Mouse (Mus musculus) midbrain, embryonic 11.5 days (tissue): Measurements from ENCODE around the gene Igf2r. TPM values are rescaled to one million over a fixed set of nuclear protein-coding genes. Genes with fewer than 3 reads are reported as not detected.

ENCODE experiments used
- ATAC-seq: fragments of 200-750 bp; cut with Nextera tagmentation; 2 replicates; pipeline ENCODE4 v1.8.0; 2017; ENCODE audit warnings: moderate TSS enrichment, moderate library complexity; ENCODE audit not compliant: low FRiP score
- DNase-seq: peaks from one replicate; pipeline ENCODE4 v3.0.0; 2015; ENCODE audit warnings: low spot score; ENCODE audit errors: missing footprints
- H3K27ac ChIP-seq: fragments of 300-500 bp; sonication (generic); 2 replicates; pipeline ENCODE4 v1.5.1; 2014; ENCODE audit warnings: low read depth, low read length
- H3K27me3 ChIP-seq: fragments of 300-500 bp; sonication (generic); 2 replicates; pipeline ENCODE4 v1.6.1; 2014; ENCODE audit warnings: mild to moderate bottlenecking, low read length, moderate library complexity, mixed read lengths; ENCODE audit not compliant: control insufficient read depth, insufficient read depth
- H3K36me3 ChIP-seq: fragments of 300-500 bp; sonication (generic); 2 replicates; pipeline ENCODE4 v1.6.1; 2014; ENCODE audit warnings: mild to moderate bottlenecking, low read length, moderate library complexity, mixed read lengths; ENCODE audit not compliant: control insufficient read depth, insufficient read depth
- H3K4me1 ChIP-seq: fragments of 300-500 bp; sonication (generic); 2 replicates; pipeline ENCODE4 v1.6.1; 2014; ENCODE audit warnings: low read length; ENCODE audit not compliant: control insufficient read depth, insufficient read depth
- H3K4me2 ChIP-seq: fragments of 300-500 bp; sonication (generic); 2 replicates; pipeline ENCODE4 v1.6.1; 2014; ENCODE audit warnings: mild to moderate bottlenecking, moderate library complexity
- H3K4me3 ChIP-seq: fragments of 300-500 bp; sonication (generic); 2 replicates; pipeline ENCODE4 v1.5.1; 2014; ENCODE audit warnings: low read depth, low read length
- H3K9ac ChIP-seq: fragments of 300-500 bp; sonication (generic); 2 replicates; pipeline ENCODE4 v1.6.1; 2014; ENCODE audit warnings: low read length
- H3K9me3 ChIP-seq: fragments of 300-500 bp; sonication (generic); 2 replicates; pipeline ENCODE4 v1.6.1; 2016; ENCODE audit warnings: low read length; ENCODE audit not compliant: control insufficient read depth
- WGBS: fragments of 180-500 bp; shearing (Covaris S2); extraction: QIAGEN DNeasy Blood & Tissue Kit; methylation state at CpG from one replicate; pipeline ENCODE4 v1.1.7; 2014; 5-methylcytosine and 5-hydroxymethylcytosine counted together
- polyA plus RNA-seq: library from polyadenylated mRNA; unstranded; fragments of >200 nt; fragmentation: Nextera tagmentation; extraction: Ambion mirVana; gene quantifications from 2 replicates; pipeline ENCODE4 v1.2.1, GENCODE M21; 2014

Igf2r gene
- polyA plus RNA-seq, 1 experiment from 2014 or later = 14.9 TPM

DNA sequence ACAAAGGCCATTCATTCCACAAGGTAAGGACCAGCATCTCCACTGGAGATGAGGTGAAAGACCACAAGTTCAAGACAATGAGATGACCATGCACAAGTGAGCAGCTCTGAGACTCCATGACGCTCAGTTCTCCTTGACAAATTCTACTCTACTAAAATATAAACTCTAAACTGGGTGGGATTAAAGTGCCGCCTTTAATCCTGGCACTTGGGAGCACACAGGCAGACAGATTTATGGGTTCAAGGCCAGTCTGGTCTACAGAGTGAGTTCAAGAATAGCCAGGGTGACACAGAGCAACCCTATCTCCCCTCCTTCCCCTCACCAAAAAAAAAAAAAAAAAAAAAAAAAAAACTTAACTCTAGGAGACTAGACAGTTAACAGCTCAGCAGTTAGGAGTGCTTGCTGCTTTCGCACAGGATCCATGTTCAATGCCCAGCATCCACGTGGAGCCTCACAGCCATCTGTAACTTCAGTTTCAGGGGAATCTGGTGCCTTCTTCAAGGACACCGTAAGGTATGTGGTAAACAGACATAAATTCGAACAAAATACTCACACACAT, 2.1 kb downstream of the Igf2r start:
- Histone ChIP-seq H3K27me3 (peaks cover 3% of the 10 kb centered on the region; the same call in 1 of the 2 replicates), H3K4me2 (no peak overlapping the region), H3K27ac (no peak overlapping the region), H3K4me1 (peaks cover 14% of the 10 kb centered on the region), H3K9me3 (no peaks in the 10 kb centered on the region), H3K4me3 (no peak overlapping the region), H3K36me3 (no peaks in the 10 kb centered on the region), H3K9ac (no peak overlapping the region)
- ATAC-seq (no peak), DNase-seq (no peak)
- WGBS = 91% methylated on average over 6 of the region's 6 CpGs

DNA sequence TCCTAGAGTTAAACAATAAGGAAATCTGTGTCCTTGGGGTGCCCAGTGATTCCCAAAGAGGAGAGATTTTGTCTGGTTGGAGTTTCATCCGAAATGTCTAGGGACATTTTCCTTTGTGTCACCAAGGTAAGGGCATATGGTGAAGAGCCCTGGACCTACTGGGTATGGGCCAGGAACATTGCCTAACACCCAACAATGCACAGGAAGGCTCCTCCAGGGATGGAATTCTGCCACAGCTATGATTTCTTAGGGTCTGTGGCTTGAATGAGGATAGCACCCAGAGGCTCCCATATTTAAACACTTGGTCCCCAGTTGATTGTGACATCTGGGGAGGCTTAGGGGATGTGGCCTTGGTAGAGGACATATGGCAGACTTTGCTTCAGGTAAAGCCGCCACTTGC, 6.1 kb downstream of the Igf2r start:
- no peak overlapping the region for H3K27ac ChIP-seq
- 94% methylated on average over 2 of the region's 2 CpGs for WGBS
- no peaks in the 10 kb centered on the region for H3K36me3 ChIP-seq
- H3K9ac ChIP-seq = no peak overlapping the region
- H3K4me3 ChIP-seq = no peak overlapping the region
- H3K9me3 ChIP-seq = no peaks in the 10 kb centered on the region
- ATAC-seq = no peak
- H3K4me2 ChIP-seq = no peak overlapping the region
- no peaks in the 10 kb centered on the region for H3K27me3 ChIP-seq
- peaks cover 6% of the 10 kb centered on the region for H3K4me1 ChIP-seq
- DNase-seq = no peak

DNA sequence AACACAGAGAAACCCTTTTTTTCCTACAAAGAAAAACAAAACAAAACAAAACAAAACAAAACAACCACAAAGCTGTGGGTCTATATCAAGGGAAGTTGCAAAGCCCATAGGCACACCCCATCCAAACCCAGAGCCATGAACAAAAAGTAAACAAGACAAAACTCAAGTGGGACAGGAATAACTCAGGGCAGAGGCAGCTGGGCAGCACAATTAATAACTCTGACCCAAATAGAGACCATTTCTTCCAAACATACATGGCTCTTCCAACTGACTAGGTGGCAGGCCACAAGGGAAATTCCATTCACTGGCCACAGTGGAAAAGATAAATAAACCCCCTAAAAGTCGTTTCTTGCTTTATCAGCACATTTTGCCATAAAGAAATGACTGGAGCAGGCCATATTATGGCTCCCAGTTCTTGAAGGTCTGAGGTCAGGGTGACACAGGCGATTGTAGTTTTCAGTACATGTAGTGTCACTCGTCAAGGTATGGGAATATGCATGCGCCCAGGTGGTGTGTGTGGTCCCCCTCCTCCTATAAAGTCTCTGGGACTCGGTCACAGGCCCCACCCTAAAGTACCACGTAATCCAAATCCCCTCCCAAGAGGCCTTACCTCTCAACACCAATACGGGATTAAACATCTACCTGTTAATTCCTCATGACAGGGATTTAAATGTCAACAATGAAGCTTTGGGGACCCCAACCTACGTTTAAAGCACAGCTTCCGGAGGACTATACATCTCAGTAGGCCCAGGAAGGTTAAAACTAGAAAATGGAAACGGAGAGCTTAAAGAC, 8.9 kb downstream of the Igf2r start:
- no peaks in the 10 kb centered on the region for H3K9me3 ChIP-seq
- no peaks in the 10 kb centered on the region for H3K27me3 ChIP-seq
- H3K4me2 ChIP-seq = no peak overlapping the region
- no peaks in the 10 kb centered on the region for H3K36me3 ChIP-seq
- H3K4me1 ChIP-seq = no peaks in the 10 kb centered on the region
- no peak overlapping the region for H3K27ac ChIP-seq
- 82% methylated on average over 10 of the region's 10 CpGs for WGBS
- ATAC-seq = no peak
- H3K4me3 ChIP-seq = no peak overlapping the region
- DNase-seq = no peak
- H3K9ac ChIP-seq = no peak overlapping the region

DNA sequence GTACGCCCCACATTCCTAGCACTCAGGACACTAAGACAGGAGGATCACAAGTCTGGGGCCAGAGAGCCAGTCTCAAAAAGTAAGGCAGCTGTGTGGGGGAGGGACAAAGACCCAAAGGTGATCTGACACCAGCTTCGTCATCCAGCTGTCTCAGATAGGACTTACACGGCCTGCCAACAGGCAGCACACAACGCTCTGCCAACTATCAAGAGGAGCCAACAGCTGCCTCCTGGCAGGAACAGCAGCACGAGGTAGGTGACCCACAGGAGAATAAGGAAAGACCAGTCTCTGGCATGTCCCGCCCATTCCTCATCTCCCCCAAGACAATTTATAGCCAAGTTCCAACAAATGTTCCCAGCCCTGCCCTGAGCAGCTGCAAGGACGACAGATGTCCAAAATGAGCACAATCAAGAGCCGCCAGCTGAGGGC, 9.8 kb downstream of the Igf2r start:
- Histone ChIP-seq H3K27ac (no peak overlapping the region), H3K27me3 (no peaks in the 10 kb centered on the region), H3K9me3 (no peaks in the 10 kb centered on the region), H3K9ac (no peak overlapping the region), H3K4me1 (no peaks in the 10 kb centered on the region), H3K4me2 (no peak overlapping the region), H3K4me3 (no peak overlapping the region), H3K36me3 (no peaks in the 10 kb centered on the region)
- no peak for ATAC-seq
- 84% methylated on average over 8 of the region's 8 CpGs for WGBS
- DNase-seq = no peak

DNA sequence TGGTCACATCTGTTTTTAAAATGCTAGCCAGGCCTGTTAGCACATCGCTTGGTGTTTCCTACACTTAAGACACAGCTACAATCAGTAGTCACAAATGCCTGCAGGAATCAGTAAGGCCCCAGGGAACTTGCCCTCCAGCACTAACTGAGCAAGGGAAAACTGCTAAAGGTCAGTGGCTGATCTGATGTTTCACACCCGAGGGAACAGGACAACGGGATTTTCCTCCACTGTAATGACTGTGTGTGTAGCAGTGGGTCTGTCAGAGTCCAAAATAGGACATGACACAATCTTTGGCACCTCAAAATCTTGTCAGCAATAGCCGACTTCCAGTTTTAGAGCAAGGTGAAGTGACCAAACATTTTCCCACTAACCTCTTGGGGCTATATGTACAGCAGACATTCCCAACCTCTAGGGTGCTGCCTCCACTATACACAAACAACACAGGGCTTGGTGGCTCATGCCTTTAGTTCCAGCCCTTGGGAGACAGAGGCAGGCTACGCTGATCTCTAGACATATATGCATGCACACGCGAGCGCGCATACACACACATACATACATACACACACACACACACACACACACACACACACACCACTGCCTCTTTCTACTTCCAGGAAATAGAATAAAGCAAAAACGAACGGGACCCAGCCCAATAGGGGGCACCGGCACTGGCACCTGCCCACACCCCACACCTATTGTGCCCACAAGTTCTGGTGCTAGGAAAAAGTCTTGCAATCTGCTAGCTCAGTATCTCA, 10.6 kb downstream of the Igf2r start:
- Histone ChIP-seq H3K27me3 (no peaks in the 10 kb centered on the region), H3K4me1 (no peaks in the 10 kb centered on the region), H3K36me3 (no peaks in the 10 kb centered on the region), H3K9me3 (no peaks in the 10 kb centered on the region), H3K27ac (no peak overlapping the region), H3K4me2 (no peak overlapping the region), H3K4me3 (no peak overlapping the region), H3K9ac (no peak overlapping the region)
- DNase-seq (no peak), ATAC-seq (no peak)
- WGBS = 91% methylated on average over 12 of the region's 12 CpGs

DNA sequence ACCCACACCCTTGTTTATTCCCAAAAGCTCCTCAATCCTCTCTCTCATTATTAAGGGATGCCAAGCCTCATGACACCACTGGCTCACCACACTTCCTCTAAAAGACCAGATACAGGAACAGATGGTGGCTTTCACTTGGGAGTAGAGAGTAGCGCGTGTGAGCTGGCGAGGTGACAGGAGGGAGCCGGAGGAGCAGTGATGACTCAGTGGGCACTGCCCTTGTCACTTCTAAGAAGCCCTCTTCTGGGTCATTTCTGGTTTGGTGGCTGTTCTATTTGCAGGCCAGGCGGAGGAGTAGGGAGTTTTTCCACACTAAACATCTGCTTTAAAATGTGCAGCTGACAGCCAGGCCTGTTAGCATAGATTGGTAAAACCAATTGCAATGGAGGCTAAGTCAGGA, 11.5 kb downstream of the Igf2r start:
- no peaks in the 10 kb centered on the region for H3K9me3 ChIP-seq
- H3K4me3 ChIP-seq = no peak overlapping the region
- no peaks in the 10 kb centered on the region for H3K36me3 ChIP-seq
- WGBS = 91% methylated on average over 5 of the region's 5 CpGs
- no peaks in the 10 kb centered on the region for H3K4me1 ChIP-seq
- ATAC-seq (no peak), DNase-seq (no peak)
- no peak overlapping the region for H3K4me2 ChIP-seq
- no peak overlapping the region for H3K9ac ChIP-seq
- no peak overlapping the region for H3K27ac ChIP-seq
- H3K27me3 ChIP-seq = no peaks in the 10 kb centered on the region

DNA sequence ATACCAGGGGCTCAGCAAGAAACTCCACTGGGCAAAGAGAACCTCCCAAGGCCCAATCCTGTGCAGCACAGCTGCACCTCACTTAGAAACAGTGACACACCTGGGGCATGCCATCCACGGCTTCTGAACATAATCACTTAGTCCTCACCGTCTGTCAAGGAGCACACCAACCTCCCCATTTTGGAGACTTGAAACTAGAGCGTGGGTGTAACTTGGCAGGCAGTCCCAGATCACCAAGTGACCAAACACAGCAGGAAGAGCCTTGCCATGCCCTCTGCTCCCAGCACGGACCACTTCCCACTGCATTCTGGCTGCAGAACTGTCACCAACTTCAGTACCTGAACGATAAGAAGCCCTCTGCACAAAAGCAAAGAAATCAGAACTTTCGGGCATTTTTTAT, 12.3 kb downstream of the Igf2r start:
- no peak overlapping the region for H3K4me3 ChIP-seq
- 93% methylated on average over 6 of the region's 6 CpGs for WGBS
- DNase-seq (no peak), ATAC-seq (no peak)
- H3K27ac ChIP-seq = no peak overlapping the region
- H3K4me2 ChIP-seq = no peak overlapping the region
- H3K9me3 ChIP-seq = no peaks in the 10 kb centered on the region
- H3K36me3 ChIP-seq = no peaks in the 10 kb centered on the region
- no peak overlapping the region for H3K9ac ChIP-seq
- H3K27me3 ChIP-seq = no peaks in the 10 kb centered on the region
- no peaks in the 10 kb centered on the region for H3K4me1 ChIP-seq

DNA sequence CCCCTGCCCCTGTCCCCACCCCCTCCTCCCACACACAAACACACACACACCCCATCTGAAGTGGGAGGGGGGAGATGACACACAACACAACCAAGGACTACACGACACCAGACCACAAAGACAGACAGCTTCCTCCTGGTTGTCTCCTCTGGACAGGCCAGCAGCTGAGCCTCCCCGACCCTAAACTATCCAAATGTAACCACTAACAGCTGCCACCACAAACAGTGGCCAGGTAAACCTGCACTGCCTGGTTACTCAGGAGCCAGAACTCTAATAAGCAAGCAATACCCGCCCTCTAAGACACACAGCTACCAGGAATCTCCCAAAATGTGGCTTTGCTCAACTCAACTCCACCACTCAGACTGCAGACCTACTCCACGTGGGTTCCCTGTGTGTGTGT, 13.5 kb downstream of the Igf2r start:
- H3K4me1 ChIP-seq = no peaks in the 10 kb centered on the region
- no peak overlapping the region for H3K4me3 ChIP-seq
- ATAC-seq (no peak), DNase-seq (no peak)
- no peaks in the 10 kb centered on the region for H3K27me3 ChIP-seq
- H3K4me2 ChIP-seq = no peak overlapping the region
- H3K36me3 ChIP-seq = no peaks in the 10 kb centered on the region
- no peaks in the 10 kb centered on the region for H3K9me3 ChIP-seq
- H3K9ac ChIP-seq = no peak overlapping the region
- no peak overlapping the region for H3K27ac ChIP-seq
- 82% methylated on average over 4 of the region's 4 CpGs for WGBS

DNA sequence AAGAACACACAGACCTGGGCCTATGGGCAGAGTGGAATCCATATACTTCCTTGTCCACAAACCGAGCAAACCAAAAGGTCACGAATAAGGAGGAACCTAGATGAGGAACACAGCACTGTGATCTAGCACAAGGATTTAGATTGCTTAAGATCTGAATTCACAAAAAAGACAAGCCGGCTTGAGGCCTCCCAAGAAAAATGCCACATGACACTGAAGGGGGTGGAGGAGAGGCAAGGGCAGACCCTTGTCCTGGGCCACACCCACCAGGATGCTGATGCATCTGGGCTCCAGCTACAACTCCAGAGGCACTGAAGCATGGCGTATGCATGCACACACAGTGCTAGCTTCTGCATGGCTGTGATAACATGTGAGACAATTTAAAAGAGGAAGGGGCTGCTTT, 14.3 kb downstream of the Igf2r start:
- DNase-seq (no peak), ATAC-seq (no peak)
- Histone ChIP-seq H3K9ac (no peak overlapping the region), H3K9me3 (no peaks in the 10 kb centered on the region), H3K4me2 (no peak overlapping the region), H3K36me3 (no peaks in the 10 kb centered on the region), H3K4me1 (no peaks in the 10 kb centered on the region), H3K27ac (no peak overlapping the region), H3K27me3 (no peaks in the 10 kb centered on the region), H3K4me3 (no peak overlapping the region)
- WGBS = 80% methylated on average over 4 of the region's 4 CpGs
